Mouse (Mus musculus): Measurements from ENCODE around the gene Lnx2. TPM values are rescaled to one million over a fixed set of nuclear protein-coding genes. Genes with fewer than 3 reads are reported as not detected.

The Lnx2 gene
- polyA plus RNA-seq (2015; fragmentation: Nextera tagmentation; extraction: Ambion mirVana): 4.1 and 4.4 TPM in 2 replicates

DNA sequence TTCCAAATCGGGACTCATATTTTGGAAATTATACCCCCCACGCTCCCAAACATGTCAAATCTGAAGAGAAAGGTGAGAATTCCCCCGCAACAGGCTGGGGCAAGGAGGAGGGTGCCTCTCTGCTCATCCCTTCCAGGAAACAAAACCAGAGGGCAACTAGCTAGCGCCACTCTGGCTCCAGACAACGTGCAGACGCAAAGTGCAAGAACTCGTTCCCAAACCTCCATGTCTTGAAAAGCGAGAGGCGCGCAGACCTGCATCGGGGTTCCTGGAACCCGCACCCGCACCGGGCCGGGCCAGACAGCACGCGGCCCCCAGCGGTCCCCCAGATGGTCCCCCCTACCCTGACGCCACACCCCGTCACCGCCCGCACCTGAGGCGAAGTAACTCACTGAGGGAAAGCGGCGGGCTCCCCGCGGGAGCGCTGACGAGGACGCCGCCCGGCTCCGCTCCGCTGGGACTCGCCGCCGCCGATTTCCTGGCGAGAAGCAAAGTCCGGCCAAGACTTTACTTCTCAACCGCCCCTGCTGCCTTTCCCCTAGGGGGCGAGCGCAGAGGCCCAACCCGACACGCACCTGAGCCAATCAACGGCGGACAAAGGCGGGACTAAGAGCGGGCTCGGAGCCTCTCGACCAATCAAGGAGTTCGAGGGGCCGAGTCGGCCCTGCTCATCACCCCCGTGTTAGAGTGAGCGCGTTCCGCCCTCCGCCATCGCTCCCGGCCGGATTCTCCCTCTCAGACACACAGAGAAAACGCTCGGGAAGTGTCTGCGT, at the start of gene Lnx2:
TSS of gene Lnx2 (minus strand) at position 561 of the 773 bp plus-strand sequence.
- H3K4me1 ChIP-seq (replicated peaks): peaks cover 22% of the 10 kb centered on the region
- no peaks in the 10 kb centered on the region for H3K9me3 ChIP-seq
- under 1% methylated on average over 65 of the region's 65 CpGs for WGBS
- peak within 1 kb of the TSS; percentile 79 for H3K4me3 ChIP-seq (replicated peaks)
- peak within 1 kb of the TSS; percentile 90 for H3K4me2 ChIP-seq (replicated peaks)
- peaks cover 10% of the 10 kb centered on the region; the same call in 1 of the 2 replicates for H3K27me3 ChIP-seq
- no peaks in the 10 kb centered on the region for H3K36me3 ChIP-seq
- peak within 1 kb of the TSS; percentile 90 for H3K27ac ChIP-seq
- peak; percentile 99 for ATAC-seq
- H3K9ac ChIP-seq (replicated peaks): peak within 1 kb of the TSS; percentile 78

DNA sequence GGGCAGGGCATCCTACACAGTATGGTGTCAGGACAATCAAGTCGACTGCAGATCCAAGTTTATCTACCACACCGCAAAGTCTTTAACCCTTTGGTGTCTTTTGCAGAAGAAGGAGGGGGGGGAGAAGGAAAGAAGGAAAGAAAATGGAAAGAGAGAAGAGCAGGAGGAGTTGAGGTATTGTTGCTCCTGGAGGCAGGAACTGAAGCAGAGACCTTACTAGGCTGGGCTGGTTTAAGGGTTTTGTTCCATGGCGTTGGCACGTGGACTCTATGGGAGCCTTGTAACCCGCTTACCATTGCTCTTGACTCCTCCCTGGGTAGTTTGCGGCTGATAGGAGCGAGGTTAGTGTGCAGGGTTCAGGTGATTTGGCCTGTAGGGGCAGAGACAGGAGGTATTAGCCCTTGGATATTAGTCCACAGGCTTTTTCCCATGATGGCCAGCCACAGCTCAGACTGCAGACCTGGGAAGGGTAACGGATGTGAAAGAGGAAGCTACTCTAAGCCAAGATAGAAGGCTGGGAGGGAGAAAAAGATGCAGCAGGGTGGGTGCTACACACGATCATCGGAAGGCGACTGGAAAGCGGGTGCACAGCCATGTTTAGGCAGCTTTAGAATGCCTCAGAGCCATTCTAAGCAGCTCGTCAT, 49.3 kb upstream of the Lnx2 start:
- Histone ChIP-seq H3K9ac (replicated peaks) (no peak overlapping the region), H3K9me3 (no peaks in the 10 kb centered on the region), H3K36me3 (no peaks in the 10 kb centered on the region), H3K4me2 (replicated peaks) (no peak overlapping the region), H3K4me3 (replicated peaks) (no peak overlapping the region), H3K27ac (no peak overlapping the region), H3K4me1 (replicated peaks) (0 out of 2 replicates have a peak, but pooled peaks cover 6% of the 10 kb centered on the region), H3K27me3 (peaks cover 12% of the 10 kb centered on the region; the same call in 1 of the 2 replicates)
- ATAC-seq: no peak
- 89% methylated on average over 13 of the region's 13 CpGs for WGBS

DNA sequence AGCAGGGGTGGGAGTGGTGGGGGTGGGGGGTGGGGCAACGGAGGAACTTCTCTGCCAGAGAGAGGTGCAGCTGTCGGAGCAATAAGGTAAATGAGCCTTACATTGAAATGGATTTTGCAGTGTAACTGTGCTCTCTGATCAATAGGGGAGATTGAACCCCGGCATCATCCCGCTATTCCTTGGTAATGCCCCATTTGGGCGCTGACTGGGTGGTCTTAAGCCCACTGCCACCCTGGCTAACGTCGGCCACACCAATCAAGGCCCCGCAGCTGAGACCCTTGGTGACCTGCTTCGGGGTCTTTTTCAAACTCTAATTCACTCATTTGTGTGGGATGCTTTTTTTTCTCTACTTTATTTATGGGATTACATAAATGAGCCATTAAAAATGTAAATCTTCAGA, 48.4 kb upstream of the Lnx2 start:
- Histone ChIP-seq H3K27me3 (peaks cover 12% of the 10 kb centered on the region; the same call in 1 of the 2 replicates), H3K9me3 (no peaks in the 10 kb centered on the region), H3K4me1 (replicated peaks) (0 out of 2 replicates have a peak, but pooled peaks cover 6% of the 10 kb centered on the region), H3K4me2 (replicated peaks) (0 out of 2 replicates have a peak overlapping the region, but pooled peaks have one; percentile 3), H3K4me3 (replicated peaks) (no peak overlapping the region), H3K27ac (no peak overlapping the region), H3K36me3 (no peaks in the 10 kb centered on the region), H3K9ac (replicated peaks) (no peak overlapping the region)
- WGBS: 38% methylated on average over 9 of the region's 9 CpGs
- no peak for ATAC-seq

DNA sequence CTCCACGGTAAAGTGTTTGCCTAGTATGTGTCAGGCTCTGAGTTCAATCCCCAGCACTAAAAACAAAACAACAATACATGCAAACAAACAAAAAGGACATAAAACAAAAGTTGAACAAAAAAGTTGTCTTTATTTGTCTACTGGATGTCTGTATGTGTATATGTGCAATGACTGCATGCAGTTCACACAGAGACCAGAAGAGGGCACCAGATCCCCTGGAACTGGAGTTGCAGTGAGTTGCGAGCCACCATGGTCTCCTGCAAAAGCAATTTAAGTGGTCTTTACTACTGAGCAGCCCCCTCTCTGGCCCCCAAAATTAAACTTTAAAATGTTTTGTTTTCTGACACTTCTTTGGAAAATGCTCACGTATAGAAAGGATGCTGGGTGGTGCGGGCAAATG, 44.8 kb upstream of the Lnx2 start:
- no peaks in the 10 kb centered on the region for H3K9me3 ChIP-seq
- no peak for ATAC-seq
- no peak overlapping the region for H3K27ac ChIP-seq
- H3K9ac ChIP-seq (replicated peaks): no peak overlapping the region
- H3K4me2 ChIP-seq (replicated peaks): no peak overlapping the region
- H3K27me3 ChIP-seq: peaks cover 10% of the 10 kb centered on the region; the same call in 1 of the 2 replicates
- 92% methylated on average over 4 of the region's 4 CpGs for WGBS
- 0 out of 2 replicates have a peak, but pooled peaks cover 6% of the 10 kb centered on the region for H3K4me1 ChIP-seq (replicated peaks)
- no peaks in the 10 kb centered on the region for H3K36me3 ChIP-seq
- H3K4me3 ChIP-seq (replicated peaks): no peak overlapping the region

DNA sequence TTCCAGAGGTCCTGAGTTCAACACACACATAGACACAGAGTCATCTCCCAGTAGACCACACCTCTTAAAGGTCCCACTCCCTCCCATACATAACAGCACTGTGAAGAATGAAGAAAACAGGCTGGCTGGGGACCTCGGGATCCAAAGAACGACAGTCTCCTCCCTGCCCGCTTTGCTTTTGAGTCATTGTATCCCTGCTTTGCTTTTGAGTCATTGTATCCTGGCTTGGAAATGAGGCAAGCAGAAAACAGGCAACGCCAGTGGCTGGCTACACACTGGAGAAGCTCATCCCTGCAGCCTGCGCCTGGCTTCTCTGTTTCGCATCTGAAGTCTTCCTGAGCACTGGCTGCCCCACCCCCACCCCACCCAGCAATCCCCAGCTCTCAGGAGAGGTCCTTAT, 40.6 kb upstream of the Lnx2 start:
- Histone ChIP-seq H3K27ac (no peak overlapping the region), H3K4me3 (replicated peaks) (no peak overlapping the region), H3K4me2 (replicated peaks) (no peak overlapping the region), H3K9ac (replicated peaks) (no peak overlapping the region), H3K4me1 (replicated peaks) (no peaks in the 10 kb centered on the region), H3K36me3 (peaks cover 12% of the 10 kb centered on the region), H3K27me3 (no peaks in the 10 kb centered on the region), H3K9me3 (no peaks in the 10 kb centered on the region)
- WGBS: 23% methylated on average over 6 of the region's 6 CpGs
- ATAC-seq: no peak

DNA sequence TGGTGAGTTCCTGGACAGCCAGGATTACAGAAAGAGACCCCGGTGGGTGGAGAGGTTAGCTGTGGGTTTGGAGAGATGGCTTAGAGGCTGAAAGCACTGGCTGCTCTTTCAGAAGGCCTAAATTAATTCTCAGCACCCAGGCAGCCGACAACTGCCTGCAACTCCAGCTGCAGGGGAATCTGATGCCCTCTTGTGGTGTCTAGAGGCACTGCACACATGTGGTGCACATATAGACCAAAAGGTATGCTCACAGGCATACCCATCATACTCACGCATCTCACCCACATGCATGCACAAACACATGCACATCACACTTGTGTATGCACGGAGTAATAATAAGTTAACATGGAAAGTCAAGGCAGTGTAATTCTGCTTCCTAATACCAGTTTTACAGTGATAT, 39.2 kb upstream of the Lnx2 start:
- H3K4me2 ChIP-seq (replicated peaks): no peak overlapping the region
- no peak overlapping the region for H3K27ac ChIP-seq
- no peak overlapping the region for H3K9ac ChIP-seq (replicated peaks)
- 95% methylated on average over 4 of the region's 4 CpGs for WGBS
- no peak overlapping the region for H3K4me3 ChIP-seq (replicated peaks)
- H3K36me3 ChIP-seq: peaks cover 21% of the 10 kb centered on the region
- no peaks in the 10 kb centered on the region for H3K4me1 ChIP-seq (replicated peaks)
- H3K9me3 ChIP-seq: no peaks in the 10 kb centered on the region
- no peak for ATAC-seq
- H3K27me3 ChIP-seq: no peaks in the 10 kb centered on the region

DNA sequence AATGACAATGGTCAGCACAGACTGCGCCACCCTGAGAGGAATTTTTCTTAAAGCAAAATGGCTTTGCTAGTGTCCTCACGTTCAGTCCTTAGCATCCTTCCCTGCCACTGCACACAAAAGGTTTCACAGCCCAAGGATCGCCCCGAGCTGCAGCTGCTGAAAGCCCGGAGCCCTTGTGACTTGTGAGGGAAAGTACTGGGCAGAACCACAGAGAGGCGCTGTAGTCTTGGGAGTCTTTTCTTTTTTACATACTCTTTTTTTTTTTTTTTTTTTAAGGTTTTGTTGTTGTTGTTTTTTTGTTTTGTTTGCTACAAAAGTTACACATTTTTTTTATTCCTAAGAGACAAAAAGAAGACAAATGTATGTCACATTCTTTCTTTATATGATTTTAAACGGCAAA, 38.4 kb upstream of the Lnx2 start:
- 68% methylated on average over 7 of the region's 7 CpGs for WGBS

DNA sequence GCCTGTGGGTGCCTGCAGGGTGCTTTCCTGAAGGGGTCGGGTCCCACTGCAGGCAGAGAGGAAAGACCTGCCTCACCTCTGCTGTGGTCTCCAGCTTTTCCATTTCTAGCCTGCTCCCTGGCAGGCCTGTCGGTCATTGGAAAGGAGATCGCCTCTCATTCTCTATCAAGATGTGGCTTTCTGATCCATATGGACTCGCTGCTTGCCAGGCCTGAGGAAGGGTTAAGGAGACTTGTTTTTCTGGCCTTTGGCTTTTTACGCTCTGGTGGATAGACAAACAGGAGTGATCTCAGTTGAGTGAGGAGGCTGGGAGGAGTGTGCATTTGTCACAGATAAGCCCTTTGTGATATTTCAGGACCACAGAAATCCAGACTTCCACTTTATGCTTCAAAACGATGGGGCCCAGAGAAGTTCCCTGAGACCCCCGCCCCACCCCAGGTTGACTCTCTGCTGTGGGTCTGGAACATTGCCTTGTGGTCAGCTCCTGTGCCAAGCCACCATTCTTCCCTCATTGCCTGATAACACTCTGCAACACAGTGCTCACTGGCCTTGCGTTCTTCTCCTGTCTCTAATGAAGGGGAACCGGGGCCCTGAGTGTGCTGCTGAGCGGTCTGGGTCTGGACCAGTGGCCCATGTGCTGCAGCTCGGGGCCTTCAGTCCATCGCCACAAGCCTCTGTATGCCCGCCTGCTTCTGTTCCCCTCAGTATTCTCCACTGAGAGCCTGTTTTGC, 32.6 kb upstream of the Lnx2 start:
- H3K4me2 ChIP-seq (replicated peaks): no peak overlapping the region
- no peak overlapping the region for H3K9ac ChIP-seq (replicated peaks)
- H3K36me3 ChIP-seq: peaks cover 61% of the 10 kb centered on the region
- no peak overlapping the region for H3K4me3 ChIP-seq (replicated peaks)
- H3K27ac ChIP-seq: no peak overlapping the region
- no peaks in the 10 kb centered on the region for H3K4me1 ChIP-seq (replicated peaks)
- no peak for ATAC-seq
- H3K9me3 ChIP-seq: no peaks in the 10 kb centered on the region
- 91% methylated on average over 13 of the region's 13 CpGs for WGBS
- H3K27me3 ChIP-seq: no peaks in the 10 kb centered on the region

More for the DNA sequence above, 38.4 kb upstream of the Lnx2 start:
- no peak overlapping the region for H3K9ac ChIP-seq (replicated peaks)
- ATAC-seq: no peak
- no peak overlapping the region for H3K4me3 ChIP-seq (replicated peaks)
- no peaks in the 10 kb centered on the region for H3K9me3 ChIP-seq
- H3K36me3 ChIP-seq: peaks cover 27% of the 10 kb centered on the region
- H3K4me1 ChIP-seq (replicated peaks): no peaks in the 10 kb centered on the region
- H3K27ac ChIP-seq: no peak overlapping the region
- H3K4me2 ChIP-seq (replicated peaks): no peak overlapping the region
- no peaks in the 10 kb centered on the region for H3K27me3 ChIP-seq

DNA sequence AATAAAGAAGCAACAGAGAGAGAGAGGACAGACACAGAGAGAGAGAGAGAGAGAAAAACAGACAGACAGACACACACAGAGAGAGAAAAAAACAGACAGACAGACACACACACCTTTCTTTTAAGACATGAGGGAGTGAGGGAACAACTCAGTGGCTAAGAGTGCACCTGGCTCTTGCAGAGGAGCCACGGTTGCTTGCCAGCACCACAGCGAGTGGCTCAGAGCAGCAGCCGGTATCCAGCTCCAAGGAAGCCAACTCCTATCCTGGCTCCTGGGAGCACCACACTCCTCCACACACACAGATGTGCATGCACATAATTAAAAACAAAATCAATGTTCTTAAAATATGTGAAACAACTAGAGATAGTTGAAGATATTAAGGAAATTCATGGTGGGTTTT, 30.9 kb upstream of the Lnx2 start:
- Histone ChIP-seq H3K9ac (replicated peaks) (no peak overlapping the region), H3K27me3 (no peaks in the 10 kb centered on the region), H3K4me2 (replicated peaks) (no peak overlapping the region), H3K4me3 (replicated peaks) (no peak overlapping the region), H3K9me3 (no peaks in the 10 kb centered on the region), H3K36me3 (peaks cover 55% of the 10 kb centered on the region), H3K27ac (no peak overlapping the region), H3K4me1 (replicated peaks) (no peaks in the 10 kb centered on the region)
- 92% methylated on average over 3 of the region's 3 CpGs for WGBS
- no peak for ATAC-seq

DNA sequence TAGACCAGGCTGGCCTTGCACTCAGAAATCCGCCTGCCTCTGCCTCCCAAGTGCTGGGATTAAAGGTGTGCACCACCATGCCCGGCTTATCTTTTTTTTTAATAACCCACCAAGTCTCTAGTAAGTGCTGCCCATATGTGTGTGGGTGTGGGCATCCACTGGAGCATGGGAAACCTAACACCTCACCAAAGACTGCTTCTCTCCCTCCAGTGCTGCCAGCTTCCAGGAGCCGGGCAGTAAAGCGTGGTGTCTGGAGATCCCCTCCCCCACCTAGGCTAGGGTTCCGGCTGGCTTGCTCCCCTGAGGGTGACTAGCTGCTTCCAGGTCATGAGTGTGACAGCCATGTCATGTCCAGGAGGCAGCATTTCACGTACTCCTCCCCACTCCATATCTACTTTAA, 25.9 kb upstream of the Lnx2 start:
- Histone ChIP-seq H3K9ac (replicated peaks) (no peak overlapping the region), H3K4me2 (replicated peaks) (no peak overlapping the region), H3K4me3 (replicated peaks) (no peak overlapping the region), H3K36me3 (peaks cover 50% of the 10 kb centered on the region), H3K27me3 (no peaks in the 10 kb centered on the region), H3K27ac (no peak overlapping the region), H3K4me1 (replicated peaks) (no peaks in the 10 kb centered on the region), H3K9me3 (no peaks in the 10 kb centered on the region)
- no peak for ATAC-seq
- 92% methylated on average over 6 of the region's 6 CpGs for WGBS

DNA sequence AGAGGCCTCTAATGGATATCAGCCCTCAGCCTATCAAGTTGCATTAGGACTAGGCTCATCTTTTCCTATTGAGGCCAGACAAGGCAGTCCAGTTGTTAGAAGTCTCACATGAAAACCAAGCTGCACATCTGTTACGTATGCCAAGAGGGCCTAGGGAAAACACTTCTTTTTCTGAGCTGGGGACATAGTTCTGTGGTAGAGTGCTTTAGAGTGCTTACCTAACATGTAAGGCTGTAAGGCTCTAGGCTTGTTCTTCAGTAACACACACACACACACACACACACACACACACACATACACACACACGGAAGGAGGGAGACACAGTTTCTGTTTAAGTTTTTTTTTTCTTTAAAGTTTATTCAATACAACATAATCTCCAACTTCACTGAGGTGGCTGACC, 23.8 kb upstream of the Lnx2 start:
- Histone ChIP-seq H3K4me1 (replicated peaks) (no peaks in the 10 kb centered on the region), H3K27ac (no peak overlapping the region), H3K4me2 (replicated peaks) (no peak overlapping the region), H3K27me3 (no peaks in the 10 kb centered on the region), H3K36me3 (peaks cover 43% of the 10 kb centered on the region), H3K9ac (replicated peaks) (no peak overlapping the region), H3K4me3 (replicated peaks) (no peak overlapping the region), H3K9me3 (no peaks in the 10 kb centered on the region)
- no peak for ATAC-seq
- 87% methylated on average over 2 of the region's 2 CpGs for WGBS

DNA sequence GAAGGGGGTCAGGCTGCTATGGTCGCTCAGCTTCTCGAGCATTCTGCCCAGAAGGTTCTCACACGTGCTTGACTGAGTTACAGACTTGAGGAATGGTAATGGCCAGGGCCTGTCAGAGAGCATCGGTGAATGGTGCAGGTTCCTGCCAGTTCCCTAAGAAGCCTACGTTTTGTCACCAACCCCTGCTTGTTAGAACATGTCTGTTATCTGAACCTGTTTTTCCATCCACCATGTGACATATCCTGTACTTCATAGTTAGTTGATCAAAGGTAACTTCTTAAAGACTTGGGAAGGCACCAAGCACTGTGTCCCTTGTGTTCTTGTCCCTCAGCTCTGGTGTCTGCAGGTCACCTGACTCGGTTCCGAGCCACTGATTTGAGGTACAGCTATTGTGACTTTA, 22.3 kb upstream of the Lnx2 start:
- Histone ChIP-seq H3K27me3 (no peaks in the 10 kb centered on the region), H3K27ac (no peak overlapping the region), H3K9ac (replicated peaks) (no peak overlapping the region), H3K36me3 (peaks cover 32% of the 10 kb centered on the region), H3K4me3 (replicated peaks) (no peak overlapping the region), H3K9me3 (no peaks in the 10 kb centered on the region), H3K4me2 (replicated peaks) (no peak overlapping the region), H3K4me1 (replicated peaks) (no peaks in the 10 kb centered on the region)
- WGBS: 91% methylated on average over 7 of the region's 7 CpGs
- ATAC-seq: no peak
